Mouse (Mus musculus): ENCODE data around the gene Rtkn.

Rtkn gene

GRCm38 (mm10) chr6:83180605-83181004 lies 45.3 kb downstream of the Rtkn start:
- DNase-seq = no peak

- no peak for DNase-seq
Observed at GRCm38 (mm10) chr6:83184858-83185435, 49.7 kb downstream of the Rtkn start.

- peak; percentile 91 for DNase-seq
Observed at GRCm38 (mm10) chr6:83185895-83186861, 50.9 kb downstream of the Rtkn start.

GRCm38 (mm10) chr6:83186946-83187345 lies 51.7 kb downstream of the Rtkn start:
- DNase-seq = no peak

- no peak for DNase-seq
Observed at GRCm38 (mm10) chr6:83193571-83193970, 58.3 kb downstream of the Rtkn start.

GRCm38 (mm10) chr6:83197345-83198004 lies 62.2 kb downstream of the Rtkn start:
- peak; percentile 83 for DNase-seq

Measured in cerebellum, adult 11 months (tissue).